Mouse (Mus musculus) liver, embryonic 13.5 days (tissue): ENCODE data around the gene Abcg2. TPM values are rescaled to one million over a fixed set of nuclear protein-coding genes. Genes with fewer than 3 reads are reported as not detected.

Experiments used
- ATAC-seq: fragments of 200-750 bp; cut with Nextera tagmentation; 2 replicates; pipeline ENCODE4 v1.8.0; 2017; ENCODE audit warnings: low read depth, mild to moderate bottlenecking, moderate number of reproducible peaks, moderate library complexity
- DNase-seq: peaks from one replicate; pipeline ENCODE4 v3.0.0; 2022
- H3K27ac ChIP-seq: fragments of 300-500 bp; sonication (generic); 2 replicates; pipeline ENCODE4 v1.5.1; 2015; ENCODE audit warnings: moderate library complexity, mild to moderate bottlenecking, inconsistent platforms
- H3K27me3 ChIP-seq: fragments of 300-500 bp; sonication (generic); 2 replicates; pipeline ENCODE4 v1.6.1; 2015; ENCODE audit warnings: mild to moderate bottlenecking, inconsistent platforms
- H3K36me3 ChIP-seq: fragments of 300-500 bp; sonication (generic); 2 replicates; pipeline ENCODE4 v1.6.1; 2015; ENCODE audit warnings: mild to moderate bottlenecking, inconsistent platforms
- H3K4me1 ChIP-seq: fragments of 300-500 bp; sonication (generic); replicated peaks from 2 replicates; pipeline ENCODE4 v1.6.1; 2015; ENCODE audit warnings: inconsistent platforms
- H3K4me2 ChIP-seq: fragments of 300-500 bp; sonication (generic); 2 replicates; pipeline ENCODE4 v1.6.1; 2015; ENCODE audit warnings: inconsistent platforms, mild to moderate bottlenecking, moderate library complexity
- H3K4me3 ChIP-seq: fragments of 300-500 bp; sonication (generic); replicated peaks from 2 replicates; pipeline ENCODE4 v1.5.1; 2015; ENCODE audit warnings: mild to moderate bottlenecking, inconsistent platforms
- H3K9ac ChIP-seq: fragments of 300-500 bp; sonication (generic); 2 replicates; pipeline ENCODE4 v1.6.1; 2015; ENCODE audit warnings: mild to moderate bottlenecking, inconsistent platforms
- H3K9me3 ChIP-seq: fragments of 300-500 bp; sonication (generic); replicated peaks from 2 replicates; pipeline ENCODE4 v1.6.1; 2016; ENCODE audit warnings: inconsistent platforms
- WGBS: fragments of 180-500 bp; shearing (Covaris S2); methylation state at CpG from one replicate; pipeline ENCODE4 v1.1.7; 2015; ENCODE audit not compliant: insufficient replicate concordance; 5-methylcytosine and 5-hydroxymethylcytosine counted together
- polyA plus RNA-seq: library from polyadenylated mRNA; unstranded; fragments of >200 nt; fragmentation: Nextera tagmentation; extraction: Ambion mirVana; gene quantifications from 2 replicates; pipeline ENCODE4 v1.2.1, GENCODE M21; 2015

The Abcg2 gene
- polyA plus RNA-seq, 1 experiment from 2014 or later, result 201 TPM

DNA sequence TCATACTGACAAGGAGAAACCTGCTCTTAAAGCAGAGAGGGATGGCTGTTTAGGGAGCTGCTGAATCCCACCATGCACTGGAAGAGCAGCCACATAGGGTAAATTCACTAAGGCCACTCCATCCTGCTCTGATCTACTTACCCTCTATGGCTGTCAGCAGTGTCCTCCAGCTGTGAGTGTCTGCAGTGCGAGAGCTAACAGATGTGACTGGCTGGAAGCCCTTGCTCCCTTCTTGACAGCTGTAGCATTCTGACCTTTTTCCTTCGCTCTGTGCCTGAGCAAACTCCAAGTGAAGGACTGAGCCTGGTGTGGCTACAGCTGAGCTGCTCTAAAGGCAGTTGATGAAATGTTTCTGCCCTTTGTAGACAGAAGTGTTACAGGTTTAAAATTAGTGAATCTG lies 107.3 kb downstream of the Abcg2 start:
- DNase-seq, result no peak
- Histone ChIP-seq H3K4me2 (no peak overlapping the region), H3K4me1 (no peaks in the 10 kb centered on the region), H3K27ac (peak overlapping the region; percentile 29; the same call in 1 of the 2 replicates), H3K27me3 (no peaks in the 10 kb centered on the region), H3K9ac (no peak overlapping the region), H3K36me3 (peaks cover 70% of the 10 kb centered on the region), H3K4me3 (no peak overlapping the region), H3K9me3 (no peaks in the 10 kb centered on the region)
- ATAC-seq, result no peak
- 80% methylated on average over 2 of the region's 2 CpGs for WGBS

DNA sequence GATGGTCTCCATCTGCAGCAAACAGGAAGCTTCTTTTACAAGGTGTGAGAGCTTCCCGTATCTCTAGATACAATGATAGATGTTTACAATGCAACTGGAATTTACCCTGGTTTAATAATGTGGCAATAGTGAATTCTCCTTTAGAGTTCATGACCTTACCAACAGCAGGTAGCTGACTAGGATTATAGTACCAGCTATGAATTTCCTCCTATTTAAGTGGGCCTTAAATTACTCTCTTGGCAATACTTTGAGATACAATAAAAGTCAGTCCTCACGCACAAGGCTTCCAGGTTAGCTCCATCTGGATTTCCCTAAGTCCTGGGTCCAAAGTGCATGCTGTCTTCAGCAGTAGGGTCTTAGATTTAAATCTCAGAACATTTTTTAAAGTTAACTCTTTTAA lies 109.9 kb downstream of the Abcg2 start:
- no peak for ATAC-seq

DNA sequence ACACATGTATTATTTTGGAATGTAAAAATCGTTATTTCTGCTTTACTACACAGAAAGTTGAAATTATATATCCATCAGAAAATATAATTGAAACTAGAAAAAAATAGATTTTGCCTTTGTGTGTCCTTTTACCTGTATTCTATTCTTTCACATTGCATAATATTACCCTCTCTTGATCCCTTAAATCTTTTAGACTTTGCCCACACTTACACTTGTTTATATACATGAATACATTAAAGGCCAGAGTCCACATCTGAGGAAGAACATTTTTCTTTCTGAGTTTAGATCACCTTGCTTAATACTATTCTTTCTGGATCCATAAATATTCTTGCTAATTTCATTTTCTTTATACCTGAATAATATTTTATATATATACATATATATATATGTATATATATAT lies 110.4 kb downstream of the Abcg2 start:
- Histone ChIP-seq H3K9me3 (no peaks in the 10 kb centered on the region), H3K4me2 (no peak overlapping the region), H3K9ac (no peak overlapping the region), H3K27ac (no peak overlapping the region), H3K36me3 (peaks cover 61% of the 10 kb centered on the region), H3K4me1 (no peaks in the 10 kb centered on the region), H3K4me3 (no peak overlapping the region), H3K27me3 (no peaks in the 10 kb centered on the region)
- WGBS, result 82% methylated on average over 1 of the region's 1 CpGs
- DNase-seq, result no peak
- ATAC-seq, result no peak

More for the DNA sequence above, 109.9 kb downstream of the Abcg2 start:
- H3K36me3 ChIP-seq, result peaks cover 66% of the 10 kb centered on the region
- H3K9ac ChIP-seq, result no peak overlapping the region
- DNase-seq, result no peak
- 91% methylated on average over 2 of the region's 2 CpGs for WGBS
- no peaks in the 10 kb centered on the region for H3K4me1 ChIP-seq
- H3K27me3 ChIP-seq, result no peaks in the 10 kb centered on the region
- no peak overlapping the region for H3K27ac ChIP-seq
- no peak overlapping the region for H3K4me3 ChIP-seq
- no peaks in the 10 kb centered on the region for H3K9me3 ChIP-seq
- H3K4me2 ChIP-seq, result no peak overlapping the region

- H3K9ac ChIP-seq, result no peak overlapping the region
- no peak overlapping the region for H3K4me3 ChIP-seq
- no peak overlapping the region for H3K27ac ChIP-seq
- no peaks in the 10 kb centered on the region for H3K36me3 ChIP-seq
- H3K9me3 ChIP-seq, result no peaks in the 10 kb centered on the region
- no peak for DNase-seq
- no peaks in the 10 kb centered on the region for H3K27me3 ChIP-seq
- no peaks in the 10 kb centered on the region for H3K4me1 ChIP-seq
- ATAC-seq, result no peak
- no peak overlapping the region for H3K4me2 ChIP-seq
- 10% methylated on average over 1 of the region's 1 CpGs for WGBS
Observed at GRCm38 (mm10) chr6:58710369-58710768, 126.0 kb downstream of the Abcg2 start.

GRCm38 (mm10) chr6:58711909-58712308 lies 127.6 kb downstream of the Abcg2 start:
- H3K27me3 ChIP-seq, result no peaks in the 10 kb centered on the region
- no peak overlapping the region for H3K4me3 ChIP-seq
- ATAC-seq, result no peak
- H3K27ac ChIP-seq, result no peak overlapping the region
- WGBS, result 49% methylated on average over 2 of the region's 2 CpGs
- H3K9ac ChIP-seq, result no peak overlapping the region
- H3K4me2 ChIP-seq, result no peak overlapping the region
- no peaks in the 10 kb centered on the region for H3K36me3 ChIP-seq
- no peaks in the 10 kb centered on the region for H3K4me1 ChIP-seq
- H3K9me3 ChIP-seq, result no peaks in the 10 kb centered on the region
- no peak for DNase-seq

GRCm38 (mm10) chr6:58733851-58734250 lies 149.5 kb downstream of the Abcg2 start:
- no peak overlapping the region for H3K27ac ChIP-seq
- peaks cover 17% of the 10 kb centered on the region for H3K4me1 ChIP-seq
- H3K9ac ChIP-seq, result no peak overlapping the region
- DNase-seq, result no peak
- H3K27me3 ChIP-seq, result no peaks in the 10 kb centered on the region
- WGBS, result 12% methylated on average over 2 of the region's 2 CpGs
- H3K36me3 ChIP-seq, result no peaks in the 10 kb centered on the region
- no peaks in the 10 kb centered on the region for H3K9me3 ChIP-seq
- peak; percentile 36; the same call in 1 of the 2 replicates for ATAC-seq
- H3K4me3 ChIP-seq, result no peak overlapping the region
- H3K4me2 ChIP-seq, result no peak overlapping the region

GRCm38 (mm10) chr6:58735090-58735489 lies 150.8 kb downstream of the Abcg2 start:
- no peaks in the 10 kb centered on the region for H3K27me3 ChIP-seq
- H3K27ac ChIP-seq, result no peak overlapping the region
- H3K4me3 ChIP-seq, result no peak overlapping the region
- ATAC-seq (no peak), DNase-seq (no peak)
- peaks cover 17% of the 10 kb centered on the region for H3K4me1 ChIP-seq
- H3K9me3 ChIP-seq, result no peaks in the 10 kb centered on the region
- no peak overlapping the region for H3K4me2 ChIP-seq
- no peak overlapping the region for H3K9ac ChIP-seq
- no peaks in the 10 kb centered on the region for H3K36me3 ChIP-seq
- 13% methylated on average over 1 of the region's 1 CpGs for WGBS

Other genes with a start within 250 kb of the Abcg2 start
- not detected in 2 replicates for gene Vmn1r30, start 141.1 kb upstream of the Abcg2 start, polyA plus RNA-seq
- gene Vmn1r31, start 109.2 kb upstream of the Abcg2 start, polyA plus RNA-seq, result not detected in 2 replicates
- 1.8 and 2.1 TPM in 2 replicates for gene Herc3, start 246.9 kb downstream of the Abcg2 start, polyA plus RNA-seq